Mouse (Mus musculus) kidney, embryonic 16.5 days (tissue): ENCODE results near the gene Zmiz1. TPM values are rescaled to one million over a fixed set of nuclear protein-coding genes. Genes with fewer than 3 reads are reported as not detected.

Experiments used
- ATAC-seq: fragments of 200-750 bp; cut with Nextera tagmentation; 2 replicates; pipeline ENCODE4 v1.8.0; 2017; ENCODE audit warnings: moderate TSS enrichment; ENCODE audit not compliant: low FRiP score, low TSS enrichment
- H3K27ac ChIP-seq: fragments of 300-500 bp; sonication (generic); 2 replicates; pipeline ENCODE4 v1.5.1; 2014; ENCODE audit warnings: low read length
- H3K27me3 ChIP-seq: fragments of 300-500 bp; sonication (generic); 2 replicates; pipeline ENCODE4 v1.6.1; 2014; ENCODE audit warnings: low read length, control low read depth, mixed read lengths; ENCODE audit not compliant: insufficient read depth
- H3K36me3 ChIP-seq: fragments of 300-500 bp; sonication (generic); 2 replicates; pipeline ENCODE4 v1.6.1; 2014; ENCODE audit warnings: low read length, control low read depth, mixed read lengths; ENCODE audit not compliant: insufficient read depth
- H3K4me1 ChIP-seq: fragments of 300-500 bp; sonication (generic); 2 replicates; pipeline ENCODE4 v1.6.1; 2014; ENCODE audit warnings: low read length, control low read depth, mixed read lengths; ENCODE audit not compliant: insufficient read depth
- H3K4me2 ChIP-seq: fragments of 300-500 bp; sonication (generic); replicated peaks from 2 replicates; pipeline ENCODE4 v1.6.1; 2014; ENCODE audit warnings: low read depth, low read length
- H3K4me3 ChIP-seq: fragments of 300-500 bp; sonication (generic); 2 replicates; pipeline ENCODE4 v1.5.1; 2014; ENCODE audit warnings: mild to moderate bottlenecking, low read length
- H3K9ac ChIP-seq: fragments of 300-500 bp; sonication (generic); replicated peaks from 2 replicates; pipeline ENCODE4 v1.6.1; 2014; ENCODE audit warnings: low read length
- H3K9me3 ChIP-seq: fragments of 300-500 bp; sonication (generic); 2 replicates; pipeline ENCODE4 v1.6.1; 2016; ENCODE audit warnings: low read length, control low read depth
- WGBS: fragments of 180-500 bp; shearing (Covaris S2); extraction: QIAGEN DNeasy Blood & Tissue Kit; methylation state at CpG from one replicate; pipeline ENCODE4 v1.1.7; 2014; 5-methylcytosine and 5-hydroxymethylcytosine counted together
- polyA plus RNA-seq: library from polyadenylated mRNA; unstranded; fragments of >200 nt; fragmentation: Nextera tagmentation; extraction: Ambion mirVana; gene quantifications from 2 replicates; pipeline ENCODE4 v1.2.1, GENCODE M21; 2015

The Zmiz1 gene
- polyA plus RNA-seq, 1 experiment from 2014 or later: 36.0 TPM

DNA sequence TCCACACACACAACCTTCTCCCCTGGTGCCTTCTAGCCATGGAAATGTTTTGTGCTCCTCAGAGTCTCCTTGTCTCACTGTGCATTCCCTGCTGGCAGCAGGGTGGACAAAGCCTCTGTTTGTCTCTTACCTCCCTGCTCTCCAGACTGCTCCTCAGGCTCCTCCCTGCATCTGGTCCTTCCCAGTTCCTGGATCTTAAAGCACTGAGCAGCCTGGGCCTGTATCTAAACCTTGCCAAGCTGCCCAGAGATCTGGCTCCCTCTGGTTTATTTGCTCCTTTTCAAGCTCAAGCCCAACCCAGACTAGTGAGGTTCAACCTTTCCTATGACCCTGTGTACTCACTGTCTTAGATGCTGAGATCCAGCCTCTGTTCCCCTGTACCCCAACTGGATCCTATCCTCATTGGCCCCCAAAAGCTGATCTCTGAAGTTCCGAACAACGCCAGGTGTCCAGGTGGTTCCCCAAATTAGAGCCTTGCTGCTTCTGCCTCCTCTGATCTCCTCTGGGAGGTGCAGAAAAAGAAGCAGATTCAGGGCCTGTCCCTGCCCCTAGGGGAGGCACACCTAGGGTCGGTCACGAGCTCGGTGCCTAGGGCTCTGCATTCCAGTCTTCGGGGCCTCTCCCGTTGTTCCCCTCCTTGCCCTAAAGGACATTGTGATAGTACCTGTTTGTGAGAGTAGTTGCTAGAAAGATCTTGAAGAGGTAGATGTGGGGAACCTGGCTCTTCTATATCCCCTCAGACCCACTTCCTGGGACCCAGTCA lies 171.8 kb downstream of the Zmiz1 start:
- Histone ChIP-seq H3K4me3 (no peak overlapping the region), H3K36me3 (peaks cover 5% of the 10 kb centered on the region; the same call in 1 of the 2 replicates), H3K4me1 (peaks cover 37% of the 10 kb centered on the region), H3K27ac (no peak overlapping the region), H3K9ac (no peak overlapping the region), H3K9me3 (no peaks in the 10 kb centered on the region), H3K4me2 (no peak overlapping the region), H3K27me3 (no peaks in the 10 kb centered on the region)
- WGBS: 89% methylated on average over 7 of the region's 7 CpGs
- no peak for ATAC-seq

DNA sequence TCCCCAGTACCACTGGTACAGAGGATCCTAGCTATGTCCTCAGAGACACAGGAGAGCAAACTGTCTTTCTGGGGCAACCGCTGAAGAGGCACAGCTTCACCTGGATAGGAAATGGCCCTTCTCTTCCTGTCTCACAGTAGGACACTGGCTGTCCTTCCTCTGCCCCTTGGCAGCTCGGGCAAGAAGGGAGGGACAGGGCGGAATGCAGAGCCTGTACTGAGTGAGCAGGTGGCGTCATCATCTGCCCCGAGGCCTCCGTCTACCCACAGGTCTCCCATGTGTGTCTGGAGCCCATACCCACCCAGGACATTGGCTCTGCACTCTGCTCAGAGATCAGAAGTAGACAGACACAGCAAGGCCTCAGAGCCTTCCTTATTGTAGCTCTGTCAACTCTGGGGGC lies 172.5 kb downstream of the Zmiz1 start:
- Histone ChIP-seq H3K4me3 (no peak overlapping the region), H3K4me2 (no peak overlapping the region), H3K9ac (no peak overlapping the region), H3K9me3 (no peaks in the 10 kb centered on the region), H3K4me1 (peaks cover 42% of the 10 kb centered on the region), H3K27ac (no peak overlapping the region), H3K27me3 (no peaks in the 10 kb centered on the region), H3K36me3 (peaks cover 9% of the 10 kb centered on the region)
- WGBS: 83% methylated on average over 6 of the region's 6 CpGs
- no peak for ATAC-seq

DNA sequence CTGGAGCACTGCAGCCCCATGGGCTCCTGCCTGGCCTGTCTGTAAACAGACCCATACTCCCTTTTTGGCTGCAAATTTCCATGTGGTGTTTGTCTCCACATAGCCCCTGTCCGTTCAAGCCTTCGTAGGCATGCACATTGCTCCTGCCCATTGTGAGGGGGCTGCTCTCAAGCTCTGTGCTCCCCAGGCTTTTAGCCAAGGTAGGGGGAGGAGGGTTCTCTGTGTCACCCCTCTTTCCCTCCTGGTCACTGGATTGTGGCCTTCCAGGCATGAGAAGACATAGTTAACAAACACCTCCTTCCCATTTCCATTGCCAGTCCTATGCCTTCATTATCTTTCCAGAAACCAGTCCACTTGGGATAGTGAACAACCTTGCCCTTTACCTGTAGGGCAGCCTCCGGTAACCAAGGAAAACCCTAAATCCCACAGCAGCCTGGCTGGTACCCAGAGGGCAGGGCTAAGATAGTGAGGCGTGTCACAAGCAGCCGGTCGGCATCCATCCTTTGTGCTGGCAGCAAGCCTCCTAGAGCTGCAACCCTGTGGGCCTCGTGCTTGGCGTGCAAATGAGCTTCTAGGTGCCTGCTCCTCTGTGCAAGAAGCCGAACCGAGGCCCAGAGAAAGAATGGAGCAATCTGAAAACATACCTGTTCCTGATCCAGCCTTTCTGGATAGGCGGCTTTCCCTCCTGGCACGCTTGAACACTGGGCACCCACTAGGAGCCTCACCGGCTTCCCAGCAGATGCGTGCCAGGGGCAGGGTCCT lies 174.7 kb downstream of the Zmiz1 start:
- H3K27me3 ChIP-seq: no peaks in the 10 kb centered on the region
- H3K27ac ChIP-seq: peak overlapping the region; percentile 24; the same call in 1 of the 2 replicates
- H3K4me3 ChIP-seq: no peak overlapping the region
- H3K9me3 ChIP-seq: no peaks in the 10 kb centered on the region
- peaks cover 25% of the 10 kb centered on the region for H3K4me1 ChIP-seq
- 0 out of 2 replicates have a peak overlapping the region, but pooled peaks have one; percentile 31 for H3K9ac ChIP-seq
- no peak for ATAC-seq
- WGBS: 75% methylated on average over 14 of the region's 14 CpGs
- no peak overlapping the region for H3K4me2 ChIP-seq
- H3K36me3 ChIP-seq: peaks cover 27% of the 10 kb centered on the region

DNA sequence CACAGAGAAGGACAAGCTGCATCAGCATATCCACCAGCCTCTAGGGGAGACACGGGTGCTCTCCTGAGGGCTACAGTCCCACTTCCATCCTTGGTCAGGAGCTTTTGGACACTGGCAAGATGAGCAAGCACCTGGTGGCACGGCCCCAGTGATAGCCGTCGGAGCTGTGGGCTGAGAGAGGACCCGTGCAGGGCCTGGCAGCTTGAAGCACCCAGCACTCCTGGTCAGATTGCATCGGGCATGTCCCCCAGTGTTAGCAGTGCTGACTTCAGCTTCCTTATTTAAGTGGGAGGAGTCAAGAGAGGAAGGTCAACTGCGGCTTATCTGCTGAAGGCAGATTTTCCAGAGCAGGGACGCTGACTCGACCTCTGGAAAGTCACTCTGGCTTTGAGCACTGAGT lies 175.3 kb downstream of the Zmiz1 start:
- Histone ChIP-seq H3K36me3 (peaks cover 30% of the 10 kb centered on the region), H3K4me3 (no peak overlapping the region), H3K27ac (peak overlapping the region; percentile 24; the same call in 1 of the 2 replicates), H3K9me3 (no peaks in the 10 kb centered on the region), H3K4me1 (peaks cover 25% of the 10 kb centered on the region), H3K27me3 (no peaks in the 10 kb centered on the region), H3K9ac (0 out of 2 replicates have a peak overlapping the region, but pooled peaks have one; percentile 31), H3K4me2 (no peak overlapping the region)
- WGBS: 56% methylated on average over 9 of the region's 9 CpGs
- ATAC-seq: no peak

DNA sequence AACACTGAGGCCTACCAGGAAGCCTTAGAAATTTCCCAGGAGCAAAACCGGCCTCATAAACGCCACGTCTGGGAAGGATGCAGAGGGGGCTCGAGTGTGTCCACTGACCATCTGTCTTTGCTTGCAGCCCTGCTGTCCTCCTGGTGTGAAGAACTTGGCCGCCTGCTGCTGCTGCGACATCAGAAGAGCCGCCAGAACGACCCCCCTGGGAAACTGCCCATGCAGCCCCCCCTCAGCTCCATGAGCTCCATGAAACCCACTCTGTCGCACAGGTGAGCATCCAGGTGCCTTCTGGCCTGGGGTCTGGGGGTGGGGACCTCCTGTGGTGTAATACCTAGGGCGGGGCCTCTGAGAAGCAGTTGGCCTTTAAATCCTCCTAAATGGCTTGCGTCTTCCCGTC lies 176.8 kb downstream of the Zmiz1 start:
- ATAC-seq: no peak

DNA sequence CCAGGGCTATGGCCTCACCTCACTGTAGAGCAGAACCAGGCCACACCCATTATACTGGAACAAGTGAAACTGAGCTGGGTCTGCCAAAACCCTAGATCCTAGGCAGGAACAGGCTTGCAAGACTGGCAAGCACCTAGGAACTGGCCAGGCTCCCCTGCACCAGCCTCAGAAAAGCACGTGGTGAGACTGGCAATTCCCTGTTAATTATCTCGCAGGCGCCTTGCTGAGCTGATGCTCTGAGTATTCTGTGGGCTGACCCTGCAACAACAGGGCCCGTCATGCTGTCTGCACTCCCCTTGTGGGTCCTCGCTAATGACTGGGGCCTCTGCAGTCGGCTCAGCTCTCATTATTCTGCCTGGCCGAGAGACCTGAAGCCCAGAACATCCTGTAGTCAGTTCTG lies 177.3 kb downstream of the Zmiz1 start:
- no peak overlapping the region for H3K4me2 ChIP-seq
- no peak overlapping the region for H3K9ac ChIP-seq
- H3K4me3 ChIP-seq: no peak overlapping the region
- peaks cover 28% of the 10 kb centered on the region for H3K4me1 ChIP-seq
- H3K36me3 ChIP-seq: peaks cover 28% of the 10 kb centered on the region
- H3K9me3 ChIP-seq: no peaks in the 10 kb centered on the region
- WGBS: 24% methylated on average over 7 of the region's 7 CpGs
- H3K27ac ChIP-seq: 0 out of 2 replicates have a peak overlapping the region, but pooled peaks have one; percentile 1
- no peaks in the 10 kb centered on the region for H3K27me3 ChIP-seq
- peak; percentile 62 for ATAC-seq

More for the DNA sequence above, 176.8 kb downstream of the Zmiz1 start:
- Histone ChIP-seq H3K4me2 (no peak overlapping the region), H3K27me3 (no peaks in the 10 kb centered on the region), H3K9ac (no peak overlapping the region), H3K4me1 (peaks cover 28% of the 10 kb centered on the region), H3K36me3 (peaks cover 28% of the 10 kb centered on the region), H3K27ac (no peak overlapping the region), H3K9me3 (no peaks in the 10 kb centered on the region), H3K4me3 (no peak overlapping the region)
- 55% methylated on average over 12 of the region's 12 CpGs for WGBS

DNA sequence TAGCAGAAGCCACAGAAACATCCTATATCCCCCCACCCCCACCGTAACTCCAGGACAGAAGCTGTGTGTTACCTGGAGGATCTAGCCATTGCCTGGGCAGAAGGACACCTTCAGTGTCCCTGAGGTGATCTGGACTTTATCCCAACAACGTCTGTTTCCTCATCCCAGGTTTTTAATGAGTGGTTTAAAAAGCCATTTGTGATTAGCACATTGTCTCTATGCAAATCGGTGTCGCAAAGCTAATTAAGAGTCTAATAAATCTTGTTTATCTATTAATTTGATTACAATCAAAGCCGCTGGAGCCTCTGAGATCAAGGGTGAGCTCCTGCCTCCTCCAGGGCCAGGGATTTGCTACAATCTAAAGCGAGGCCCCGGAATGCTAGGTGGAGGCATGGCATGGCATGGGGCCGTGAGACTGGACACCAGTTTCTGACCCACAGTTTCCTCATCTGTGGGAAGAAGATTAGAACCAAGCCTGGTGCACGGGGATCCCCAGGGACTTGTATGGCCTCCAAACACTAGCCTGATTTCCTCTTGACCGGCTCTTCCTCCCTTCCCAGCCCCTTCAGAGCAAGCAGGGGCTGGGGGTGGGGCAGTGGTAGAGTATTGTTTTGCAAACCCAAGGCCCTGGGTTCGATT lies 180.3 kb downstream of the Zmiz1 start:
- no peak overlapping the region for H3K4me2 ChIP-seq
- no peaks in the 10 kb centered on the region for H3K9me3 ChIP-seq
- no peak overlapping the region for H3K4me3 ChIP-seq
- no peak for ATAC-seq
- H3K9ac ChIP-seq: no peak overlapping the region
- peaks cover 44% of the 10 kb centered on the region for H3K36me3 ChIP-seq
- H3K4me1 ChIP-seq: peaks cover 17% of the 10 kb centered on the region
- no peaks in the 10 kb centered on the region for H3K27me3 ChIP-seq
- H3K27ac ChIP-seq: no peak overlapping the region
- WGBS: 75% methylated on average over 11 of the region's 11 CpGs

DNA sequence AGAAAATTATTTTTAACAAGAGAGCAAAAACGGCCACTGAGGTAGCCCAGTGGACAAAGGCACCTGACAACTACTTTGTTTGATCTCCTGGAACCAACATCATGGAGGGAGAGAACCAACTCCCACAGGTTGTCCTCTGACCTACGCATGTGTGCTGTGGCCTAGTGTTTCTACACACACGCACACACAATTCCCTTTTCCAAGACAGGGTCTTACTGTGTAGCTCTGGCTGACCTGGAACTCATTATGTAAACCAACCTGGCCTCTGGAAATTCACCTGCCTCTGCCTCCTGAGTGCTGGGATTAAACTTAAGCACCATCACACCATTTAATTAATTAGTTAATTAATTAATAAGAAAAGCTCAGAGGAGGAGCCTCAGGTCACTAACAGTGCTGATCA lies 181.0 kb downstream of the Zmiz1 start:
- Histone ChIP-seq H3K4me1 (peaks cover 13% of the 10 kb centered on the region), H3K36me3 (peaks cover 49% of the 10 kb centered on the region), H3K27ac (no peak overlapping the region), H3K9me3 (no peaks in the 10 kb centered on the region), H3K9ac (no peak overlapping the region), H3K4me3 (no peak overlapping the region), H3K4me2 (no peak overlapping the region), H3K27me3 (no peaks in the 10 kb centered on the region)
- 69% methylated on average over 3 of the region's 3 CpGs for WGBS
- ATAC-seq: no peak

DNA sequence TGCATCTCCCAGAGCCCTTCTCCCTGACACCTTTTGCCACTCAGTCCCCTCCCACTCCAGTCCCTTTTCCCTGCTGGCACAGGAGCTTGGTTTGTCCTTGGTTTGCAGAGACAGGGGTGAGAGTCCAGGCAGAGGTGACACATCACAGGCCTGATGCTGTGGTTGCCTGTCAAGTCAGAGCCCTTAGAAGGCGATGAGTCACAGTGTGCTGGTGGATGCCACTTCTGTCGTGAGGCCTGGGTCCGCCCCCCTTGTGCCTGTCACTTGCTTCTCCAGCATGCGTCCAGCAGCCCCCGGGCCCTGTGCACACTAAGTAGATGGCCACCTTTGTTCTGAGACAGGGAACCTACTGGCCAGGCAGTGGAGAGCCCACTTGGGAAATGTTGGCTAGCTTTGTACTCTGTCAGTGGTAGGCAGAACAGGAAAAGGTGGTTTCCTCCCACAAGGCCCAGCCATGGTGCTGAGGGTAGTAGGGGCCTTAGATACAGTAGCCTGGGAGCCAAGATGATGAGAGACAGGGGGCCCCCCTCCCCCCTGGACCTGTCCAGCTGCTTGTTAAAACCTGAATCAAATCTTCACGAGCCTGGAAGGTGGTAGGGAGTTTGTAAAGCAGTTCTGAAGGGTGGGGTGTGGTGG lies 181.6 kb downstream of the Zmiz1 start:
- Histone ChIP-seq H3K4me1 (peaks cover 11% of the 10 kb centered on the region), H3K27ac (no peak overlapping the region), H3K4me3 (no peak overlapping the region), H3K36me3 (peaks cover 55% of the 10 kb centered on the region), H3K9ac (peak overlapping the region; percentile 23; the same call in 1 of the 2 replicates), H3K27me3 (no peaks in the 10 kb centered on the region), H3K4me2 (no peak overlapping the region), H3K9me3 (no peaks in the 10 kb centered on the region)
- WGBS: 55% methylated on average over 6 of the region's 6 CpGs
- ATAC-seq: peak; percentile 43; the same call in 1 of the 2 replicates
